Mouse (Mus musculus) heart, adult 2 months (tissue): Measurements from ENCODE around the gene Hmces.

Experiments used
- CTCF ChIP-seq: fragments of 200-600 bp; IDR thresholded peaks from 2 replicates; pipeline ENCODE4 v1.8.1; 2022; ENCODE audit warnings: antibody characterized with exemption, mild to moderate bottlenecking, moderate library complexity
- POLR2A ChIP-seq: fragments of 200-500 bp; IDR thresholded peaks from 2 replicates; pipeline ENCODE4 v1.6.1; 2011; ENCODE audit warnings: mild to moderate bottlenecking, low read depth, low read length, control low read depth; ENCODE audit not compliant: insufficient read depth

GRCm38 (mm10) chr6:87923624-87924023 is 9.9 kb downstream of the Hmces start:
- TF ChIP-seq CTCF (no peak), POLR2A (no peak)
